Mouse (Mus musculus) testis, adult 2 months (tissue): ENCODE data around the gene Flrt1.

Experiments
- CTCF ChIP-seq: fragments of 200-500 bp; IDR thresholded peaks from 2 replicates; pipeline ENCODE4 v1.5.1; 2012; ENCODE audit warnings: low read depth, mild to moderate bottlenecking, inconsistent platforms, low read length, moderate library complexity; ENCODE audit not compliant: control insufficient read depth, insufficient read depth, insufficient replicate concordance
- POLR2A ChIP-seq: fragments of 200-500 bp; IDR thresholded peaks from 2 replicates; pipeline ENCODE4 v1.6.1; 2012; ENCODE audit warnings: low read depth, mild to moderate bottlenecking, inconsistent platforms, low read length, moderate library complexity; ENCODE audit not compliant: control insufficient read depth

DNA sequence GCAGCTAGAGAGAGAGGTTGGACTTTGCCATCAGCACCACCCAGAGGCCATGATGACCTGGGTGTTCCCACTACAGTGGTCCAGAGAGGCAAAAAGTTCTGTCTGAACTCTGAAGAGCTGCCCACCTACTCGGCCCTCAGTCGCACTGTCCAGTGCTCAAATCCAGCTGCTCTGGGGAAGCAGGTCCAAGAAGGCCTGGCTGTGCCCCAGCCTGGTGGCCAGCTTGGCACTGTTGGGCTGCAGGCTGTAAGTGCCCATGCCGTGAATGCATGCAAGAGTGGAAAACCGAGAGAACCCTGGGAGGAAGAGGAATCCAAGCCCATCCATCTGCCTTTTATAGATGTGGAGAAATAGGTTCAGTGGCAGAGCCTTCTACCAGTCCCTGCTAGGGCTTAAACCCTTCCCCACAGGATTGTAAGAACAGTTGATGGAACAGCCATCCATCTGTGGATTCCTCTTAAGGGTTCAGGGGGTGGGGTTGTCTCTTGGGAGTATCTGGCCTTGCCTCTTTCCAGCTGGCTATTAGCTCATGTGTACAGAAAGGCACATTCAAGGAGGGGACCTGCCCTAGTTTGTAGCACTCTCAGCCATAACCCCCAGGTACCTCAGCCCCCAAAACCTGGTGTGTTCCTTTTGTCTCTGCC, 2.1 kb downstream of the Flrt1 start:
- TF ChIP-seq POLR2A (no peak), CTCF (no peak)
